Mouse (Mus musculus) monocyte, adult 5-6 weeks (primary cell): Measurements from ENCODE around the gene Ccp110. TPM values are rescaled to one million over a fixed set of nuclear protein-coding genes. Genes with fewer than 3 reads are reported as not detected.

ENCODE experiments used
- ATAC-seq: fragments of 153-309, 156-312 bp; replicated peaks from 2 replicates; pipeline ENCODE4 v1.8.0; 2017; ENCODE audit warnings: mild to moderate bottlenecking; ENCODE audit not compliant: low TSS enrichment, insufficient number of reproducible peaks, severe bottlenecking, poor library complexity, low FRiP score
- total RNA-seq: library from RNA; stranded (forward); fragments of 200-1000, 200-491, 200-594 nt; gene quantifications from 3 replicates; pipeline ENCODE4 v1.2.3, GENCODE M21; 2017

The Ccp110 gene
- total RNA-seq, 1 experiment from 2014 or later, result 8.4 TPM

- no peak for ATAC-seq
Observed at GRCm38 (mm10) chr7:118718066-118718465, 5.7 kb downstream of the Ccp110 start.

DNA sequence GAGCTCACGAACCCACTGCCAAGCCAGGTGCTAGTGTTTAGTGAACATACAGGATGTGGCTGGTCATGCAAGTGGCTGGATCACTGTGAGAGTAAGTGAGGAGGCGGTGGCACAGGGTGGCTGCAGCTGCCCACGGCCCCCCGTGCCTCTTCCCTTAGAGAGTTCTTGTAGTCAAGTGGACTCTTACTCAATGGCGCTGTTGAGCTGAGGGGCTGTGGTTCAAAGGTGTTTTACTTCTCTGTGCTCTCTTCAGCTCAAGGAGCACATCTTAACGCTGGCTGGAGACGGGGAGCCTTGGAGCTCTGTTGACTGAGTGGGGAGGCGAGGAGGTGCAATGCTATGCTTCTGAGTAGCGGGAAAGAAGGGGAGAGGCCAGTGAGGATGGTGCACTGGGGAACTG, 11.6 kb downstream of the Ccp110 start:
- ATAC-seq, result no peak

GRCm38 (mm10) chr7:118725459-118725858, 13.1 kb downstream of the Ccp110 start:
- no peak for ATAC-seq

DNA sequence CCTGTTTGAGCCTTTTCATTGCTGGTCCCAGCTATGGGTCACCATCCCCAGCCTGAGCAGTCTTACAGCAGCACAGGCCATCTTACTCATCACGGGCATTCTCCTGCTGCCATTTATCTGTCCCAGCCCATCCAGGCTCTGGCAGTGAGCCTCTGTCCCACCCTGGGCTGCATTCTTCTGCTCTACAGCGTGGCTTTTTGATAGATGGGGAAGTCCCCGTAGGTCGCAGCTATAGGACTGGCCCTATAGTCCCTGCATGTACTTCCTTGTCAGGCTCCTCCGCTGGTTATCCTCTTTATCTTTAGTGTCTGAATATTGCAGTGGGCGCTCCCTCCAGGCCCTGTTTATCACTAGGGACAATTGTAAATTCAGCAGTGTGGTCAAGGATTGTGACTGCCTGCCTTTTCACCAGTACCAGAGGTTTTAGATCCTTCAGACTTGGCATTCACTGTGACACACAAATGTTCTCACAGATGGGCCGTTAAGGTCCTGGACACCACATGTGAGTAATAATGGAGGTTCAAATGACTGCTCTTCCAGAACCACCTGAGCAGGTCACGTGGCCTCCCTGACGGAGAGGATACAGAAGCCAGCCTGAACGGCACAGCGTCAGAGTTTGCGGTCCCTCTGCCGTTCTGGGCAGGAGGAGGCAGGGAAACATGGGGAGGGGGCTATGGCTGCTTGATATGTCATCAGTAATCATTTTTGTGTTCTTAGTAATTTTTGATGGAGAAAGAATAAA, 16.7 kb downstream of the Ccp110 start:
- ATAC-seq, result no peak

GRCm38 (mm10) chr7:118731781-118732180, 19.4 kb downstream of the Ccp110 start:
- no peak for ATAC-seq

GRCm38 (mm10) chr7:118733225-118733624, 20.9 kb downstream of the Ccp110 start:
- no peak for ATAC-seq

DNA sequence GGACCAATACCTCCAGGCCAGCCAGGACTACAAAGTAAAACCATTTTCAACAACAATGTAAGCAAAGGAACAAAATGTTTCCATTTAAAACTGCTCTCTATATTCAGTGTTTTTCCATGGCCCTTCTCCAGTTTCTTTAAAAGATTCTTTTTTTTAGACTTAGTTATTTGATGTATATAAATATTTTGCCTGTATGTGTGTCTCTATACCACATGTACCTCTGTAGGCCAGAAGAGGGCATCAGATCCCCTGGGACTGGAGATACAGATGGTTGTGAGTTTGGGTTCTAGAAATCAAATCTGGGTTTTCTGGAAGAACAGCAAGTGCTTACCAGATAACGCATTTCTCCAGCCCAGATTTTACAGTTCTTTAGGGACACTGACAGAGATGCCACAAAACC, 26.4 kb downstream of the Ccp110 start:
- no peak for ATAC-seq

GRCm38 (mm10) chr7:118739975-118740531, 27.7 kb downstream of the Ccp110 start, which contains the start of gene Vps35l:
Vps35l (plus strand) TSS chr7:118740226.
- ATAC-seq, result peak; percentile 71

DNA sequence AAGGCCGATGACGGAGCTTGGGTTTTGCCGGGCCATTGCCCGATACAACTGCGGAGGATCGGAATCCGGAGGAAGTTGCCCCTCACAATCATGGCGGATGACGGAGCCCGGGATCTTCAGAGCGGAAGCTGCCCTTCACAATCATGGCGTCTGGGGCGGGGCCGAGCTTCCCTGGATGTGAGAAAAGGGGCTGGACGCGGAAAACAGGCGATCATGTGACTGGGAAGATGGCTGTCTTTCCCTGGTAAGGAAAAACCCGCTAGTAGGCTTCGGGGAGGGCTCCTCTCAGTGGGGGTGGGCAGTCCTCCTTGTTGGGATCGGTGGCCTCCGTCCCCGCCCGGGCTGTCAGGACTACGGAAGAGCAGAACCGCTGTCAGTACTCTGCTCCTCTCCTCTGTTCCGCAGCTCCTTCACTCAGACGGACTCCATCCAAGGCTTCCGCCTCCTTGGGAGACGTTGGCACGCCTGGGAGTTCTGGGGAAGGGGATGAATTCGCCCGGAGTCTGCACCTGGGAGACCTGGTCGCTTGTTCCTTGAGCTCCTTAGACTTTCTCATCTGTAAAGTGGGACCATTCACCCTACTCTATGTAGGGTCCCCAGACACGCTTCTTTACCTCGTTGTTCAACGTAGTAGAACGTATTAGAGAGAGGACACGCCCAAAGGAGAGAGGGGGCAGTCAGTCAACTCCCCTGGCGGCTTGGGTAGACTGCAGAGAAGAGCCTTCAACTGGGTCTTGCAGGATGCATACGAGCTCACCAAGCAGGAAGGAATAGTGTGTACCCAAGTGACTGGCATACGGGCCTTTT, 28.4 kb downstream of the Ccp110 start:
- peak; percentile 95 for ATAC-seq

GRCm38 (mm10) chr7:118742278-118742677, 29.9 kb downstream of the Ccp110 start:
- no peak for ATAC-seq

DNA sequence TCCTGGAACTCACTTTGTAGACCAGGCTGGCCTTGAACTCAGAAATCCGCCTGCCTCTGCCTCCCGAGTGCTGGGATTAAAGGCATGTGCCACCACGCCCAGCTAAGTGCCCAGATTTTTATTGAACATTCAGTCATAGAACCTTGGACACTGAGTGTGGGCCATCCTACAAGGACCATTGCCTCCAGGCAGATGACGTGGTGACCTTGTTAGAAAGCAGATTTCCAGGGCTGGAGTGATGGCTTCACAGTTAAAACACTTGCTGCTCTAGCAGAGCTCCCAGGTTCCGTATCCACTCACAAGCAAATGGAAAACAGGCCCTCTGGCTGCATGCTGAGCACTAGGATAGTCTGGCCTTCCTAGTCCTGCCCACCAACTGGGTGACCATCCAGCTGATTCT, 32.4 kb downstream of the Ccp110 start:
- no peak for ATAC-seq

DNA sequence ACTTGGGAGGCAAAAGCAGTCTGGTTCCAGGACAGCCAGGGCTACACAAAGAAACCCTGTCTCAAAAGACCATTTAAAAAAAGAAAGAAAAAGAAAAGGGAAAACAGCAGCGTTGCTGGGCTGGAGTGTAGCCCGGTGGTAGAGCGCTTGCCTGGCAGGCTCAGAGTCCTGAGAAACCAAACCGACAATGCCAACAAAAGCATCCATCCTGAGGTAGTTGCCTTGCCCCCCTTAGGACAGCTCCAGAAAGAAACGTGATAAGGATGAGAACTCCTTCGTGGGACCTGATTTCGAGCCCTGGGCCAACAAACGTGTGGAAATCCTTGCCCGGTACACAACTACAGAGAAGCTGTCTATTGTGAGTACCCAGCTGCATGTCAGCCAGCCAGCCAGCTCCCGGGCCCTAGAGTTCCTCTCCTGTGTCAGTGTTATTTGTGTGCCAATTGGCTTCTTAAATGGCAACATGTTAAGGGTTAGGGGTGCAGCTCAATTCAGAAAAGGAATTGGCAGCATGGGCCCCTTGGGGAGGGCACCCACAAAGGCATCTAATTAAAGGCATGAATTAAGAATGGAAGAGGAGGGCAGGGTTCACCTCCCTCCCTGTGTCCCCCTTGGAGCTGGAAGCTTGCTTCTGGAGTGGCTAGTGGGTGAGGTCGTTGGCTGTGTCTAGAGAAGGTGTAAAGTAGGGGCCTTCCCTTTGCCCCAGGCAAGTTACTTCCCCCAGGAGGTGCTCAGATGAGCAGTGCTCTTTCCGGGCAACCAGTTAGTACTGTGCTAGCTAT, 35.7 kb downstream of the Ccp110 start:
- no peak for ATAC-seq

DNA sequence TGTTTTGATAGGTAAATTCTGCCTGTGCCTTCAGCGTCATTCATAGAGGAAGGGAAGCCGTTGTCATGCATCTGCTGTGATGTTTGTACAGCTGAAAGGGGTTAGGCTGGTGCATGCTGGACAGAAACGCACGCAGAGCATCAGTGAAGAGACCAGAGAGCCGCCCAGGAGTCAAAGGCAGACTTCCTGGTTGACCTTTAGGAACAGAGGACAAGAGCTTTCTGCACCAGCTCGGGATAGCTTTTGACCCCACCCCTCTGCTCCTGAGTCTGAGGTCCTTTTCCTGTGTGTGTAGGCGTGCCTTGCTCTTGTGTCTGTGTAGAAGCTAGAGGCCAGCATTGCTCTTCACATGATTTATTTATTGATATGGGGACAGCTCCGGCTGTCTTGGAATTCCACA, 37.4 kb downstream of the Ccp110 start:
- no peak for ATAC-seq

- no peak for ATAC-seq
Observed at GRCm38 (mm10) chr7:118751625-118752024, 39.3 kb downstream of the Ccp110 start.

DNA sequence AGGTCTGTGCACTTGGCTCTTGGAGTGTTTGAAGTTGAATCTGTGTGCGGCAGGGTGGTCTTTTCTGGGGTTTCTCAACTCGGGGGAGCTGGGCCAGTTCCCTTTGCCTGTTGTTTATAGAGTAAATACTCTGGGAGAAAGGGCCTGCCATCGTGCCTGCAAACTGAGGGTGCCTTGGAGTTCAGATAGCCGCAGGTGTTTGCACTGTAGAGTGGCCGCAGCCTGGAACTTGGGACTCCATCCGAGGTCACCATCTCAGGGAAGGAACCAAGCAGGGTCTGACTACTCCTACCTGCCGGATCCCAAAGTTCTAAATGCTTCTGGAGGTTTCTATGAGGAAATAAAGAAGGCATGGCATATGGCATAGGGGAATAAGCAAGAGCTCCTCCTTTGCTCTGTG, 43.4 kb downstream of the Ccp110 start:
- ATAC-seq, result no peak

DNA sequence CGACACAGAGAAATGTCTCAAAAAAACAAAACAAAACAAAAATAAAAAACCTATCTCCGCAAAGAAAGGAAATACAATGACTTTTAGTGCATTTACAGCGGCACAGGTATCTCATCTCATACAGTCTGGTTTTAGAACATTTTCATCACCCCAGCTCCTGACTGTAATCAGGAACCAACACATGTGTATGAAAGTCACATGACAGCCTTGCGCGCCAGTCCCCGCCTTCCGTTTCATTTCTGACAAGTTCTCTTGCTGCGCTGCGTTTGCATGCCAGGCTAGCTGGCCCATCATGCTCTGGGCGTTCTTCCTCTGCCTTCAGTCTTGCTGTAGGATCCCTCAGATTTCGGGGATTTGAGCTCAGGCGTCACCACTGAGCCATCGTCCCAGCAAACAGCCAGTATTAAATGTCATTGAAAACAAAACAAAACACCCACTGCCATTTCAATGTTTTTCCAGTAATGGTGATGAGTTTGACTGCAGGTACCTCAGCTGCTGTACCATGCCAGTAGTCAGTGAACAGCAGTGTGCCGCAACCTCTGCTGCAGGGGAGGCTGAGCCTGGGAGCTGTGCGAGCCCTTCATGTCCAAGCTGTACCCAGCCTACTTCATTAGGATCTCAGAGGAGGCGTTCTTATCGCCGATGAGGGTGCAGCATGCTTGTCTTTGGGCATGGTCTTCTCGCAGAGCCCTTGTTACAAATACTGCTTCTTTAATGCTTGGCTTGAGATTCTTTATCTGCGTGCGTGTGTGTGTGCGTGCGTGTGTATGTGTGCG, 44.3 kb downstream of the Ccp110 start:
- no peak for ATAC-seq

GRCm38 (mm10) chr7:118758369-118758768, 46.0 kb downstream of the Ccp110 start:
- ATAC-seq, result no peak

DNA sequence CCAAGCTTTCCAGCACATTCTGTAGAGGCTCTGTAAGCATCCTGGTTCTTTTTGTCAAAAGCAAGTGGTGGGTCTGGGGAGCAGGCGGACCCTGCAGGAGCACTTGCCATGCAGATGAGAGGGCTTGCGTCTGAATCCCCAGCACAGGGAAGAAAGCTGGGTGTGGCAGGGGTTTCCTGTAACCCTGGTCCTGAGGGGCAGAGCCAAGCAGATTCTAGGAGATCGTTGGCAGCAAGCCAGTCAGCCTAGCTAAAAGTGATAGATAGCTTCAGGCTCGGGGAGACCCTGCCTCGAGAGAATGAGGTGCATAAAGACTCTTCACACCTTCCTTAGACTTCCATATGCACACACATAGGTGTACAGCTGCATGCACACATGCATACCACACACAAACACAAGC, 47.0 kb downstream of the Ccp110 start:
- no peak for ATAC-seq
